Mouse (Mus musculus) heart, adult 2 months (tissue): ENCODE measurements around the gene Rcor3.

ENCODE experiments used
- CTCF ChIP-seq: fragments of 200-600 bp; IDR thresholded peaks from 2 replicates; pipeline ENCODE4 v1.8.1; 2022; ENCODE audit warnings: antibody characterized with exemption, mild to moderate bottlenecking, moderate library complexity
- POLR2A ChIP-seq: fragments of 200-500 bp; IDR thresholded peaks from 2 replicates; pipeline ENCODE4 v1.6.1; 2011; ENCODE audit warnings: mild to moderate bottlenecking, low read depth, low read length, control low read depth; ENCODE audit not compliant: insufficient read depth

- TF ChIP-seq POLR2A (no peak), CTCF (no peak)
Observed at GRCm38 (mm10) chr1:192137291-192137925, 454 bp downstream of the Rcor3 start.
